Mouse (Mus musculus): ENCODE measurements around the gene Dll1. TPM values are rescaled to one million over a fixed set of nuclear protein-coding genes. Genes with fewer than 3 reads are reported as not detected.

The Dll1 gene
- polyA plus RNA-seq, 1 experiment from 2014 or later: 4.9 TPM

DNA sequence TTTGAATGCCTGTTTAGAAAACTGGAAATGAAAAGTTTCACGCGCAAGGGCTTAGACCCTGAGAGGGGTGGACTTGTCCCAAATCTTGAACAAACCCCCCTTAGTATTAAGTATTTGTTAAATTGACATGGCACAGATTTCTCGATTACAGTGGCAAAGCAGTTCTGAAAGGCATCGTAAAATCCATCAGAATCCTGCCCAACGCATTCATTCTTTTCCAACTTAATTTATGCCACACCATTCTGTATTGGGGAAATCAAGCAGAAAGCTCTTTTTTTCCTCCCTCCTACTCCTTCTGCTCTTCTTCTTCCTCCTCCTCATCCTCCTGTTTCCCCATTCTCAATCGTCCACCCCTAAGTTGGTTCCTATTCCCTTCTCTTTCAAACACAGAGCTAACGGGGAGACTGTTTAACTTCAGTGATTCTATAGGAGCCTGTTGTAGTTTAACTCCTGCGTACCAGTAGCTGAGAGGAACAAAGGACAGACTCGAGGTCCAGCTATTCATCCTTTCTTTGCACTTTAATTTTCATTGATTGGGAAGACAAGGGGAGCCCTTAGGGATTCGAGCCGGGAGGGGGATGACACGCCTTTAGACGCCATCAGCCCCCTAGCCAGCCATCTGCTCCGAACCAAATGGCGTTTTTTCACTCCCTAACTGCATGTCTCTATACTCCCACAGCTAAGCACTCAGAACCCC lies 1.9 kb upstream of the Dll1 start:
- peaks cover 4% of the 10 kb centered on the region; the same call in 1 of the 2 replicates for H3K9me3 ChIP-seq (ENCODE audit: control insufficient read depth, low read length)
- no peak for ATAC-seq (ENCODE audit: insufficient number of reproducible peaks, insufficient read depth, low FRiP score, low read depth)
- 15% methylated on average over 15 of the region's 15 CpGs for WGBS

DNA sequence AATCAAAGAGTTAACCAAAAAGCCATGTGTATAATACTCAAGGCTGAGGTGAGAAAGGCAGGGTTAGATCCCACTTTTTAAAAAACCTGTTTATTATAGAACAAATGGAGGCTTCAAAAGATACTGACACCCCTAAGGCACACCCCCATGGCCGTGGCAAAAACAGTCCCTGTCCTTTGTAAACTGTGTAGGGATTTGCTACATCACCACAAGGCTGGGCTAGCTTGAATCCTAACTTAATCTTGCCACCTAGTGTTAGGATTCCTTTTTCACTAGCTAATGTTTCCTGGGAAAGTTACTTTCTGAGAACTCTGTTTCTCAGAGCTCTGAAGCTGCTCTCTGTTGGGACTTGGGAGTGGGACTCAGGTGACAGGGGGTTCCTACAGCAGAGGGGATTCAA lies 1.2 kb upstream of the Dll1 start:
- Histone ChIP-seq H3K4me3 (ENCODE audit: control insufficient read depth in 1 of 2, insufficient read depth in 1 of 2, low read depth in 1 of 2, low read length in 2 of 2) (no peak overlapping the region; a peak in 1 of 4 replicates), H3K4me1 (ENCODE audit: control insufficient read depth in 2 of 2, insufficient read depth in 2 of 2, low read length in 2 of 2) (peaks cover 7 to 26% of the 10 kb centered on the region in 2 experiments; a peak in 3 of 4 replicates), H3K4me2 (ENCODE audit: low read length) (no peak overlapping the region), H3K9ac (ENCODE audit: low read length) (no peak overlapping the region), H3K27me3 (ENCODE audit: control insufficient read depth, insufficient read depth, low read length) (peaks cover 88% of the 10 kb centered on the region), H3K36me3 (ENCODE audit: control insufficient read depth, insufficient read depth, low read length) (no peaks in the 10 kb centered on the region), H3K9me3 (ENCODE audit: control insufficient read depth, low read length) (no peaks in the 10 kb centered on the region), H3K27ac (replicated peaks in 1 of 2; ENCODE audit: control insufficient read depth in 1 of 2, insufficient read depth in 1 of 2, low read depth in 2 of 2, low read length in 2 of 2) (no peak overlapping the region)
- 3% methylated on average over 1 of the region's 1 CpGs for WGBS
- ATAC-seq (ENCODE audit: insufficient number of reproducible peaks, insufficient read depth, low FRiP score, low read depth): no peak

More for the DNA sequence above, 1.9 kb upstream of the Dll1 start:
- H3K4me1 ChIP-seq (ENCODE audit: control insufficient read depth in 2 of 2, insufficient read depth in 2 of 2, low read length in 2 of 2): peaks cover 7 to 26% of the 10 kb centered on the region in 2 experiments; a peak in 3 of 4 replicates
- H3K27ac ChIP-seq (replicated peaks in 1 of 2; ENCODE audit: control insufficient read depth in 1 of 2, insufficient read depth in 1 of 2, low read depth in 2 of 2, low read length in 2 of 2): no peak overlapping the region
- no peak overlapping the region for H3K4me2 ChIP-seq (ENCODE audit: low read length)
- H3K36me3 ChIP-seq (ENCODE audit: control insufficient read depth, insufficient read depth, low read length): no peaks in the 10 kb centered on the region
- peaks cover 87% of the 10 kb centered on the region for H3K27me3 ChIP-seq (ENCODE audit: control insufficient read depth, insufficient read depth, low read length)
- no peak overlapping the region for H3K4me3 ChIP-seq (ENCODE audit: control insufficient read depth in 1 of 2, insufficient read depth in 1 of 2, low read depth in 1 of 2, low read length in 2 of 2)
- H3K9ac ChIP-seq (ENCODE audit: low read length): no peak overlapping the region

DNA sequence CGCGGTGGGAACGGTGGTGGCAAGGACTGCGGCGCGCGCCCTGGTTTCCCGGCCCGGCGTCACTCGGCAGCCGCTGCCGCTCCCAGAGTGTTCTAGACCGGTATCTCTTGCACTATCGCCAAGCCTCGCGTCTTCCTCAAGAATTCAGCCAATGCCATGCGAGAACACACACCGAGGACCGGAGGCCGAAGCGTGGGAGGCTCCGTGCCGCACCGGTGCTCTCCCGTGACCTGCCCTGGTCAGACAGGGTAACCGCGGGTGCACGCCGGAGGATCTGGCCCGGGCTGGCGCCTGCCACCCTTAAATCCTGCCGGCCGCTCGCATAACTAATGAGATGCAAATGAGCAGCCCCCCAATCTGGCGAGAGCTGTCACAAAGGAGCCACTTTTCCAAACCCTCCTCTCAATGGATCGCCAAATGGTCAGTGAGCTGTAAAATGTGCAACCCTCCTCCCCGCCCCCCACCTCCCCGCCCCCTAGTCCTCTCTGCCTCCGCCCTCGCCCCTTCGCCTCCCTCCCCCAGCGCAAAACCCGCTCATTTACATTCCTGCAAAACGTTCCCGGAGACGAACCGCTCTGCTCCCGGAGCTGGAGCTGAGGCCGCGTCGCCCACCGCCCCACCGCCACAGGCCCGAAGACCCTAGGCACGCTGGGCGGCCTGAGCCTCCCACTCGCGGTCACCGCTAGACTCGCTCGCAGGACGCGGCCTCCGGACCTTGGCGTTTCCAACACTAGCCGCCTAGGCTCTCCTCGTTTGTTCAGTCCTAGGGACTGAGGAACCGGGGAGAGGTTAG lies 775 bp downstream of the Dll1 start:
- Histone ChIP-seq H3K4me1 (ENCODE audit: control insufficient read depth in 2 of 2, insufficient read depth in 2 of 2, low read length in 2 of 2) (peaks cover 4 to 30% of the 10 kb centered on the region in 2 experiments; a peak in 3 of 4 replicates), H3K27ac (replicated peaks in 1 of 2; ENCODE audit: control insufficient read depth in 1 of 2, insufficient read depth in 1 of 2, low read depth in 2 of 2, low read length in 2 of 2) (peak overlapping the region; percentile 23 to 42; a peak in 3 of 4 replicates), H3K9ac (ENCODE audit: low read length) (peak overlapping the region; percentile 73), H3K36me3 (ENCODE audit: control insufficient read depth, insufficient read depth, low read length) (no peaks in the 10 kb centered on the region), H3K27me3 (ENCODE audit: control insufficient read depth, insufficient read depth, low read length) (peaks cover 74% of the 10 kb centered on the region), H3K4me2 (ENCODE audit: low read length) (peak overlapping the region; percentile 96), H3K9me3 (ENCODE audit: control insufficient read depth, low read length) (no peaks in the 10 kb centered on the region), H3K4me3 (ENCODE audit: control insufficient read depth in 1 of 2, insufficient read depth in 1 of 2, low read depth in 1 of 2, low read length in 2 of 2) (peak overlapping the region; percentile 52 to 67)
- under 1% methylated on average over 68 of the region's 69 CpGs for WGBS
- peak; percentile 51 for ATAC-seq (ENCODE audit: insufficient number of reproducible peaks, insufficient read depth, low FRiP score, low read depth)

DNA sequence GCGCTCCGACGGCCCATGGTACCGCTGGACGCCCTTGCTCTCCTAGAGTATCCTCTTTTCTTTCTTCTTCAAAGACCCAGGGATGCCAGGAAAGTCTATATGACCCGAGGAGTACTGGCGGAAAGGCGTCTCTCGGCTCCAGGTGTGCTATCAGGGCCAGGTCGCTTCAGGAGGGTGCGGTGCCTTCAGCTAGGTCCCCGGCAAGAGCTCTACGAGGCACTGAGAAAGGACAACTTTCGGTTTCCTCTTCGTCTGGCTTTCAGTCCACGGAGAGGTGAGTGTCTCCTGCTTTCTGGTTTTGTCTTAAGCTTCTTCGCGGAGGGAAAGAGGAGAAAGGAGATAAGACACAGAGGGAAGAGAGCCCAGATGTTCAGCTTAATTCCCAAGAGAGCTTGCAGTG lies 1.4 kb downstream of the Dll1 start:
- Histone ChIP-seq H3K4me3 (ENCODE audit: control insufficient read depth in 1 of 2, insufficient read depth in 1 of 2, low read depth in 1 of 2, low read length in 2 of 2) (peak overlapping the region; percentile 52 to 67), H3K4me2 (ENCODE audit: low read length) (peak overlapping the region; percentile 96), H3K27ac (replicated peaks in 1 of 2; ENCODE audit: control insufficient read depth in 1 of 2, insufficient read depth in 1 of 2, low read depth in 2 of 2, low read length in 2 of 2) (peak overlapping the region; percentile 8 to 42; a peak in 3 of 4 replicates), H3K27me3 (ENCODE audit: control insufficient read depth, insufficient read depth, low read length) (peaks cover 72% of the 10 kb centered on the region), H3K9ac (ENCODE audit: low read length) (peak overlapping the region; percentile 73), H3K9me3 (ENCODE audit: control insufficient read depth, low read length) (no peaks in the 10 kb centered on the region), H3K4me1 (ENCODE audit: control insufficient read depth in 2 of 2, insufficient read depth in 2 of 2, low read length in 2 of 2) (peaks cover under 1 to 23% of the 10 kb centered on the region in 2 experiments; a peak in 3 of 4 replicates), H3K36me3 (ENCODE audit: control insufficient read depth, insufficient read depth, low read length) (no peaks in the 10 kb centered on the region)
- no peak for ATAC-seq (ENCODE audit: insufficient number of reproducible peaks, insufficient read depth, low FRiP score, low read depth)
- WGBS: under 1% methylated on average over 18 of the region's 18 CpGs

DNA sequence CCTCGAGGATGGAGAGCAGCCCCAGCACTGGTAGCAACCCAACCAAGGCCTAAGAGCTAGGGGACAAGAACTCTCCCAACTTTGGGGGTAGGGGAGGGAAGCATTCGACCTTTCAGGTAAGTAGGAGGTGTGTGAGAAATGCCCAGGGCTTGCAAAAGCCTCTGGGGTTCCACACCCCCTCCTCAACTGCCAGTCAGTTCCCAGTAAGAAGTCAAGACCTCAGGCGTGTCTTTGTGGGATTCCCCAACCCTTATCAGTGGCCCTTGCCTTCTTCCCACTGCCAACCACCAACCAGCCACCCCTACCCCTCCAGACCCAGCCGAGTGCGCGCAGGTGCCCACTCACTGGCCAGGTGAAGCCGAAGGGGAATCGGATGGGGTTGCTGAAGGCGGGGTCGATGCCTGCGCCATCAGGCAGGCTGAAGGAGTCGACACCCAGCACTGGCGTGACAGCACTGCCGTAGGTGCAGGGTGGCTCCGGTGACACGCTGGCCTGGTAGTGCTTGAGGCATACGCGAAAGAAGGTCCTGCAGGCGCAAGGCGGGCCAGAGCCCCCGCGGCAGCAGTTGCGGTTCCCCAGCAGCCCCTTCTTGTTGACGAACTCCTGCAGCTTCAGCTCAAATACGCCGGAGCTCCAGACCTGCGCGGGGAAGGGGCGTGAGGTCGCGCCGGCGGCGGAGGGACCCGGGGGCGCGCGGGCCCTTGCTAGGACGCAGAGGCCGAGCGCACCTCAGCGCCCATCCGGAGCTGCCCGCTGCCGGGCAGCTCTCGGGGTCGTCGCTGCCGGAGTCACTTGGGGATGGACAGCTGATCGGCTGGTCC lies 2.1 kb downstream of the Dll1 start:
- Histone ChIP-seq H3K9me3 (ENCODE audit: control insufficient read depth, low read length) (no peaks in the 10 kb centered on the region), H3K27ac (replicated peaks in 1 of 2; ENCODE audit: control insufficient read depth in 1 of 2, insufficient read depth in 1 of 2, low read depth in 2 of 2, low read length in 2 of 2) (peak overlapping the region in 1 of 2 experiments; percentile 42; a peak in 2 of 4 replicates), H3K4me1 (ENCODE audit: control insufficient read depth in 2 of 2, insufficient read depth in 2 of 2, low read length in 2 of 2) (peaks cover 0 to 19% of the 10 kb centered on the region in 2 experiments; a peak in 2 of 4 replicates), H3K4me2 (ENCODE audit: low read length) (peak overlapping the region; percentile 96), H3K9ac (ENCODE audit: low read length) (peak overlapping the region; percentile 73), H3K27me3 (ENCODE audit: control insufficient read depth, insufficient read depth, low read length) (peaks cover 66% of the 10 kb centered on the region), H3K4me3 (ENCODE audit: control insufficient read depth in 1 of 2, insufficient read depth in 1 of 2, low read depth in 1 of 2, low read length in 2 of 2) (peak overlapping the region; percentile 52 to 67), H3K36me3 (ENCODE audit: control insufficient read depth, insufficient read depth, low read length) (no peaks in the 10 kb centered on the region)
- WGBS: 2% methylated on average over 50 of the region's 50 CpGs
- no peak for ATAC-seq (ENCODE audit: insufficient number of reproducible peaks, insufficient read depth, low FRiP score, low read depth)

DNA sequence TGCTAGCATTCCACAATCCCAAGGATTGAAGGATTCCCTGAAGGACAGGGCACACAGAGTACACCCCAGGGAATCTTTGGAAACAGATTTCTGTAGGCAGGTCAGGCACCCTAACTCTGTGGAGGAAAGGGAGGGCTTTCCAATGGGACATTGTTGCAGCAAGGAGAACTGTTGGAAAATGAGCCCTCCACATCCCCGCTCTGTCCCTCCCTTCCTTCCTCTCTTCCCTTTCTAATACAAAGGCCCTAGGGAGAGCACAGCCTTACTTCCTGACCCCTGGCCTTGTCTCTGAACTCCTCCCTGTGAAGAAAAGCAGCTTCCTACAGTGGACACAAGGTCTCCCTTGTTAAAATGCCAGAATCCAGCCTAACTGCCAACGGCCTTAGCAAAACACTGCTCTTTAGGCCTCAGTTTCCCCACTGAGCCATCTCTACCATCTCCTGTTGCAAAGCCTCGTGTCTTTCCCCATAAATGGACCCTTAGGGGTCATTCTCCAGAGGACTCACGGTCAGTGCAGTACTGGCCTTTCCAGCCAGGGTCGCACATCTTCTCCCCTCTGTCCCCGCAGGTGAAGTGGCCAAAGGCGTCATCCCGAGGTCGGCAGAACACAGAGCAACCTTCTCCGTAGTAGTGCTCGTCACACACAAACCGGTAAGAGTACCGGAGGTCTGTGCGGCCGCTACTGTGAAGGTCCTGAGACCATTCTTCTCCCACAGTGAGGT lies 3.6 kb downstream of the Dll1 start:
- H3K27ac ChIP-seq (replicated peaks in 1 of 2; ENCODE audit: control insufficient read depth in 1 of 2, insufficient read depth in 1 of 2, low read depth in 2 of 2, low read length in 2 of 2): peak overlapping the region in 1 of 2 experiments; percentile 11; a peak in 2 of 4 replicates
- no peak overlapping the region for H3K9ac ChIP-seq (ENCODE audit: low read length)
- no peaks in the 10 kb centered on the region for H3K36me3 ChIP-seq (ENCODE audit: control insufficient read depth, insufficient read depth, low read length)
- peaks cover 0 to 19% of the 10 kb centered on the region in 2 experiments; a peak in 2 of 4 replicates for H3K4me1 ChIP-seq (ENCODE audit: control insufficient read depth in 2 of 2, insufficient read depth in 2 of 2, low read length in 2 of 2)
- peaks cover 51% of the 10 kb centered on the region for H3K27me3 ChIP-seq (ENCODE audit: control insufficient read depth, insufficient read depth, low read length)
- H3K4me2 ChIP-seq (ENCODE audit: low read length): peak overlapping the region; percentile 96
- peak overlapping the region; percentile 30 to 52 for H3K4me3 ChIP-seq (ENCODE audit: control insufficient read depth in 1 of 2, insufficient read depth in 1 of 2, low read depth in 1 of 2, low read length in 2 of 2)
- 62% methylated on average over 15 of the region's 15 CpGs for WGBS
- ATAC-seq (ENCODE audit: insufficient number of reproducible peaks, insufficient read depth, low FRiP score, low read depth): no peak
- no peaks in the 10 kb centered on the region for H3K9me3 ChIP-seq (ENCODE audit: control insufficient read depth, low read length)

Measured in heart, embryonic 14.5 days (tissue).